Mouse (Mus musculus) midbrain, embryonic 10.5 days (tissue): ENCODE data around the gene Ift88. TPM values are rescaled to one million over a fixed set of nuclear protein-coding genes. Genes with fewer than 3 reads are reported as not detected.

Experiments
- DNase-seq: peaks from one replicate; pipeline ENCODE4 v3.0.0-alpha.2; 2017; ENCODE audit warnings: low spot score
- H3K27ac ChIP-seq: fragments of 300-500 bp; sonication (generic); replicated peaks from 2 replicates; pipeline ENCODE4 v1.5.1; 2016; ENCODE audit warnings: mild to moderate bottlenecking
- H3K27me3 ChIP-seq: fragments of 300-500 bp; sonication (generic); 2 replicates; pipeline ENCODE4 v1.6.1; 2016; ENCODE audit warnings: low read depth, mild to moderate bottlenecking; ENCODE audit not compliant: poor library complexity, severe bottlenecking
- H3K36me3 ChIP-seq: fragments of 300-500 bp; sonication (generic); 2 replicates; pipeline ENCODE4 v1.6.1; 2016; ENCODE audit warnings: mild to moderate bottlenecking, moderate library complexity
- H3K4me1 ChIP-seq: fragments of 300-500 bp; sonication (generic); 2 replicates; pipeline ENCODE4 v1.6.1; 2016
- H3K4me3 ChIP-seq: fragments of 300-500 bp; sonication (generic); 2 replicates; pipeline ENCODE4 v1.5.1; 2016; ENCODE audit warnings: mild to moderate bottlenecking, moderate library complexity
- H3K9me3 ChIP-seq: fragments of 300-500 bp; sonication (generic); replicated peaks from 2 replicates; pipeline ENCODE4 v1.6.1; 2016; ENCODE audit warnings: mild to moderate bottlenecking
- WGBS: fragments of 180-500 bp; shearing (Covaris S2); methylation state at CpG from one replicate; pipeline ENCODE4 v1.1.7; 2016; 5-methylcytosine and 5-hydroxymethylcytosine counted together
- polyA plus RNA-seq: library from polyadenylated mRNA; unstranded; fragments of >200 nt; fragmentation: Nextera tagmentation; extraction: Ambion mirVana; gene quantifications from 2 replicates; pipeline ENCODE4 v1.2.1, GENCODE M21; 2016

The Ift88 gene
- polyA plus RNA-seq, 1 experiment from 2014 or later, result 12.1 TPM

DNA sequence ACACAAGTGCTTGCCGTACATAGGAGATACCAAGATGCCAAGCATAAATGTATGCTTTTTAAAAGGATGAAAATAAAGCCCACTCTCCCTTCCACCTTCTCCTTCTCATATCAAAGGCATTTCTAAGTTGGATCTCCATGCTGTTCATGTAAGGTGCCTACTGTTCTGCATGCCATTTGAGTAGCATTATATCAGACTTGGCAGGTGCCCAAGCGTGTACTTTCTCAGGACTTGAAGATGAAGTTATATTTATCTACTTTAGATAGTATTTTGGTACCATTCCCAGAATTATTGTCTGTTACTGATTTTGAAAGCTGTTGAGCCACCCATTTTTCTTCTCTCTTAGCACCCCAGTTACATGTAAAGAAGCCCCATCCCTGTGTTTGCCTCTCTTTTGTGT lies 51.2 kb downstream of the Ift88 start:
- H3K4me1 ChIP-seq, result no peaks in the 10 kb centered on the region
- no peak overlapping the region for H3K4me3 ChIP-seq
- DNase-seq, result no peak

DNA sequence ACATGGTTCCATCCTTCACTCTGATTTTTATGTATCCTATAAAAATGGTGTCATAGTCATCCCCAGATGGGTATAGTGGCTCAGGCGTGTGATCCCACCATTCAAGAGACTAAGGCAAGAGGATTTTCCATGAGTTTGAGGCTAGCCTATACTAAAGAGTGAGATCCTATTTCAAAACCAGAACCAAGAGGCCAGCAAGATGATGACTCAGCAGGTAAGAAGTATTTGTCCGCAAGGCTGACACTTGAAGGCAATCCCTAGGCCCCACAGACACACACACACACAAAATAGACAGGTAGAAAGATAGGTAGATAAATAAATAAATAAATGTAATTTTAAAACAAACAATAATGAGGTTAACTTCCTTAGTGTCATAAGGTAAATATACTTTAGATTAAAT lies 58.4 kb downstream of the Ift88 start:
- 0 out of 2 replicates have a peak, but pooled peaks cover 2% of the 10 kb centered on the region for H3K36me3 ChIP-seq
- H3K27ac ChIP-seq, result no peak overlapping the region
- DNase-seq, result no peak
- WGBS, result 83% methylated on average over 2 of the region's 2 CpGs
- H3K9me3 ChIP-seq, result no peaks in the 10 kb centered on the region
- no peaks in the 10 kb centered on the region for H3K4me1 ChIP-seq
- H3K27me3 ChIP-seq, result no peaks in the 10 kb centered on the region
- H3K4me3 ChIP-seq, result no peak overlapping the region

More for the DNA sequence above, 51.2 kb downstream of the Ift88 start:
- WGBS, result 90% methylated on average over 2 of the region's 2 CpGs
- no peak overlapping the region for H3K27ac ChIP-seq
- peaks cover 9% of the 10 kb centered on the region; the same call in 1 of the 2 replicates for H3K36me3 ChIP-seq
- no peaks in the 10 kb centered on the region for H3K9me3 ChIP-seq
- no peaks in the 10 kb centered on the region for H3K27me3 ChIP-seq

DNA sequence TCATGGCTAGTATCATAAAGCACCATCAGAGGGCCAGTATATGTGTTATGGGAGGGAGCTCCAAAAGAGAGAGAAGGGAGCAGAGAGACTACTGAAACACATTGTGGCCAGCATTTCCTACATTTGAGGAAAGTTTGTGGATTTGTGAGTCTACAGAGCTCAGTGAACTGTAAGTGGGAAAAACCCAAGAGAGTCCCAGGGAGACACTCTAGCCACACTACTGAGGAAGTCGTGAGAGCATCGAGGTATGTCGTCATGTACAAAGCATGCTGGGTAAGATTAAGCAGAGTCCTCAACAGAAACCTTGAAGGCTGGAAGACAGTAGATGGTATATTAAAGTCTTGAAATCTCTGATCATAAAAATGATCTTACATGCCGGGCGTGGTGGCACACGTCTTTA lies 60.3 kb downstream of the Ift88 start:
- Histone ChIP-seq H3K36me3 (0 out of 2 replicates have a peak, but pooled peaks cover 2% of the 10 kb centered on the region), H3K4me1 (no peaks in the 10 kb centered on the region), H3K9me3 (no peaks in the 10 kb centered on the region), H3K4me3 (no peak overlapping the region), H3K27me3 (no peaks in the 10 kb centered on the region), H3K27ac (no peak overlapping the region)
- WGBS, result 93% methylated on average over 6 of the region's 6 CpGs
- DNase-seq, result no peak

DNA sequence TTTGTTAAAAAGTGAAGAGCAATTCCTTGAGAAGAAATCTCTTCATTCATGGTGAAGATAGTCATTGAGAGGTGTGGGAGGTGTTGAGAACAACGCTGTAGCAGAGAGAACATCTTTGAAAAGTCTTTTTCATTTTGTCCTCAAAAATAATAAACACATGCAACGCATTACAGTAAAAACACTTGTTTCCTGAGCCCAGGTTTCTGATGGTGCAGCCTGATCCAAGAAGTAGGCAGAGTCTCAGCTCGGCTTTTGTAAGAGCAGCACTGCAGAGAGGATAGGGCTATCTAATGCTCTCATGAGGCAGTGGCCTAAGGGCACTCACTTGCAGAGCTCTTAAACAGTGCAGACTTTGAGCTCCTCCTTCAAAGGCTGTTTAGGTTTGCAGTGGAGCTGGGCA lies 65.8 kb downstream of the Ift88 start:
- peaks cover 10% of the 10 kb centered on the region; the same call in 1 of the 2 replicates for H3K36me3 ChIP-seq
- WGBS, result 82% methylated on average over 3 of the region's 3 CpGs
- no peaks in the 10 kb centered on the region for H3K9me3 ChIP-seq
- H3K4me3 ChIP-seq, result no peak overlapping the region
- no peak overlapping the region for H3K27ac ChIP-seq
- no peaks in the 10 kb centered on the region for H3K27me3 ChIP-seq
- DNase-seq, result no peak
- H3K4me1 ChIP-seq, result no peaks in the 10 kb centered on the region

DNA sequence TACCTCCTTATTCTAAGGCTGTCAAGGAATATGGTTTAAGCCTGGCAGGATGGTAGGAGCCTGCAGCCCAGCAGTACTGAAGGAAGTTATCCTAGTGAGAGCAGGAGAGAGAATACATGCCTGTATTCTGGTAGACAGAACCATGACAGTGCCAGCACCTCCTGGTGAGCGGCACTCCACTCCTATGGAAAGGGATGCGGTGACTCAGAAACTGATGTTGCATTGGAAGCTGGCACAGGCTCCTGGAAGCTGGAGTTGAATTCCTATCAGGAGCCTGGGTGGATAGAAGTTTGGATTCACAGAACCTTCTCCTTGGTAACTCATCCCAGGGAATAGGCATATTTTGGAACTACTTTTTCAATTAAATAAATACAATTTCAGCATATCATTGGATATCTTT lies 70.0 kb downstream of the Ift88 start:
- H3K27ac ChIP-seq, result no peak overlapping the region
- H3K9me3 ChIP-seq, result no peaks in the 10 kb centered on the region
- no peaks in the 10 kb centered on the region for H3K27me3 ChIP-seq
- 97% methylated on average over 2 of the region's 2 CpGs for WGBS
- H3K36me3 ChIP-seq, result peaks cover 10% of the 10 kb centered on the region; the same call in 1 of the 2 replicates
- H3K4me3 ChIP-seq, result no peak overlapping the region
- no peaks in the 10 kb centered on the region for H3K4me1 ChIP-seq
- DNase-seq, result no peak

DNA sequence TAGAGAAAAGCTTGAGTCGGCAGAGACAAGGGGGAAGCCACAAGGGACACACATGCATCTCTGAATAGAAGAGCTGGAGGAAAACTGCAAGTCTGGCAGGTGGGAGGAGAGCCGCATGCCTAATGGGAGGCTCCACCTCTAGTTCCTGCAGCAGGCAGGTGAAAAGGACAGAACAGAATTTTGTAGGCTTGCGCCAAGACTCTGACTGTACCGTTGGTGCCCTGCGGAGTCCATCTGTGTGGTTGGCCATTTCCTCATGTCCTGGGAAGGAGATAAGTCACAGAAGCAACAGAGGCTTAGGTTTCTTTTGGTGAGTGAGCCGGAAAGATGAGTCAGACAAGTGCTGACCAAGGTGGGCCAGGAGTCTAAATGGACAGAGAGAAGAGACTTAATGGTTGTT lies 79.9 kb downstream of the Ift88 start:
- peak; percentile 9 for DNase-seq
- Histone ChIP-seq H3K27ac (no peak overlapping the region), H3K36me3 (peaks cover 7% of the 10 kb centered on the region), H3K4me1 (peaks cover 7% of the 10 kb centered on the region; the same call in 1 of the 2 replicates), H3K9me3 (no peaks in the 10 kb centered on the region), H3K4me3 (no peak overlapping the region), H3K27me3 (no peaks in the 10 kb centered on the region)
- WGBS, result 92% methylated on average over 6 of the region's 6 CpGs

DNA sequence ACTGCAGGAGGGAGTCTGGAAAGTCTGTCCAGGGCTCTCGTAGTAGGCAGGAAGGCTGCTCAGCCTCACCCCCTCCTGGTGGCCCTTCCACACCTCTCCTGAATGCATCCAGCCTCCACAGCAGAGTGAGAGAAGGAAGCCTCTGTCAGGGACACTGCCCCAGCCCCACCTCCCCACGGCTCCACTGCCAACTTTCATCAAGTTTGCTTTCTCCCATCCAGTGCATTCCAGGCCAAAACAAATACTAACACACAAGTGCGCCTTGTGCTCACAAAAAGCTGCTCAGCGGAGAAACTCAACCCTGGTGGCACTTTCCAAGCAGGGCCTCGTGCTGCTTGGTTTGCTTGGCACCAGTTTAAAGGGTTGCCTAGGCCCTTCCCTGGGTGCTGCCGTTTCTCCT lies 85.7 kb downstream of the Ift88 start:
- no peaks in the 10 kb centered on the region for H3K36me3 ChIP-seq
- no peak for DNase-seq
- H3K4me3 ChIP-seq, result no peak overlapping the region
- H3K27me3 ChIP-seq, result no peaks in the 10 kb centered on the region
- WGBS, result 77% methylated on average over 6 of the region's 6 CpGs
- H3K9me3 ChIP-seq, result no peaks in the 10 kb centered on the region
- no peak overlapping the region for H3K27ac ChIP-seq
- no peaks in the 10 kb centered on the region for H3K4me1 ChIP-seq

DNA sequence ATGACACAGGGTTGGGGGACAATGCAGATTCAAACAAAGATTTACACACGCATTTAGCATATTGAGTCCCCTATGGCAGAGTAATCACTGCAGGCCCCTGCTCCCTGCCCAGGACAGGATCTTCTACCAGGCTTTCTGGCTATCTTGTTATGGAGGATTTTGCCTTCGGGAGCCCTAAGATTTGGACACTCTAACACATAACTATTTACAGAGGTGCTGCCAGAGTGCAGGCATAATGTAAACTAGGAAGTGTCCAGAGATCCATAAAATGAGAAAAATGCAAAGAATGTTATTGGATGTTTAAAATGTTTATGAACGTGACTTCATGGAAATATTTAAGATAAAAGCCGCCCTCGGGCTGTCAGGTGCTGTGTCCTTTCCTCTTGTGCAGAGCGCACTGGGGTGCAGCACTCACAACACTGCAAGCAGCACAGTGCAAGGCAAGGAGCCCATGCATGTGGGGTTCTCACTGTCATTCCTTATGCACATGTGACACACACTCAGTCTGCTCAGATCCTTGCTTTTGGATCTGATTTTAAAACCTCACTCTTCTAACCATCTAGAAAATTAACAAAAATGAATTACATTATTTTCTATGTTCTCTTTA lies 91.4 kb downstream of the Ift88 start:
- 0 out of 2 replicates have a peak, but pooled peaks cover 2% of the 10 kb centered on the region for H3K36me3 ChIP-seq
- H3K4me3 ChIP-seq, result no peak overlapping the region
- H3K27me3 ChIP-seq, result no peaks in the 10 kb centered on the region
- H3K4me1 ChIP-seq, result no peaks in the 10 kb centered on the region
- 86% methylated on average over 6 of the region's 6 CpGs for WGBS
- no peaks in the 10 kb centered on the region for H3K9me3 ChIP-seq
- H3K27ac ChIP-seq, result no peak overlapping the region
- DNase-seq, result no peak

DNA sequence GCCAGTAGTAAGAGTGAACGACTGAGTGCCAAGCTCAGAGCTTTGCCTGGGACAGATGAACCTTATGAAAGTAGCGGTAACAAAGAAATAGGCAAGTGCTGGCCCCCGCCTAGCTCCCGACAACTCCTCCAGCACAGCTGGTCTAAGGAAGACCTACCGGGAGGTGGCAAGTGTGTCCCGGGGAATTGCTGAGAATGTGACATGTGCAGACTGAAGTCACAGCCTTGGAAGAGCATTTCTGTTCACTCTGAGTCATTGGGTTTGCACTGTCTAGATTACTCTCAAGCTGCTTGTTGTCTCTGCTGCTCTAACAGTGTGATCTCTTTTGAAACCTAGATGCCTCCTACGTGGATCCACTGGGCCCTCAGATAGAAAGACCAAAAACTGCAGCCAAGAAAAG lies 93.1 kb downstream of the Ift88 start:
- no peak overlapping the region for H3K4me3 ChIP-seq
- no peaks in the 10 kb centered on the region for H3K9me3 ChIP-seq
- DNase-seq, result no peak
- H3K36me3 ChIP-seq, result 0 out of 2 replicates have a peak, but pooled peaks cover 2% of the 10 kb centered on the region
- no peaks in the 10 kb centered on the region for H3K4me1 ChIP-seq
- no peak overlapping the region for H3K27ac ChIP-seq
- no peaks in the 10 kb centered on the region for H3K27me3 ChIP-seq
- 93% methylated on average over 7 of the region's 7 CpGs for WGBS

DNA sequence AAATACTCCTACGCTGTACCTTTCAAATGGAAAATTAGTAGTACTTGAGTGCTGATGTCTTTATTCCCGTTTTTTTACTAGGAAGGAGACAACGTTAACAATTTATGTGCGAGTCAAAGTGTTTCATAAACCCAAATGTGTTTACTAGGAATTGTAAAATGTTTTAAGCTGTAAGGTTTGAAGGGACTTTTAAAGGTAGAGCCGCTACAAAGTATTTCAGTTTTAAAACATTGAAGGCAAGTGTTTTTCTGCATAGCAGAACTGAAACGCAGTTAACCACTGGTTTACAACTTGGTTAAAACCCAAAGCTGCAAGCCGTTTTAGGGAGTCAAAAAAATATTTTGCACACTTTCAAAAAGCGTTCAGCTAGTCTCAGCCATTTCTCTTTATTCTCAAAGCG lies 99.9 kb downstream of the Ift88 start:
- Histone ChIP-seq H3K4me3 (no peak overlapping the region), H3K27me3 (peaks cover 61% of the 10 kb centered on the region), H3K27ac (no peak overlapping the region), H3K9me3 (no peaks in the 10 kb centered on the region), H3K4me1 (peaks cover 24% of the 10 kb centered on the region), H3K36me3 (no peaks in the 10 kb centered on the region)
- 91% methylated on average over 9 of the region's 9 CpGs for WGBS
- no peak for DNase-seq

DNA sequence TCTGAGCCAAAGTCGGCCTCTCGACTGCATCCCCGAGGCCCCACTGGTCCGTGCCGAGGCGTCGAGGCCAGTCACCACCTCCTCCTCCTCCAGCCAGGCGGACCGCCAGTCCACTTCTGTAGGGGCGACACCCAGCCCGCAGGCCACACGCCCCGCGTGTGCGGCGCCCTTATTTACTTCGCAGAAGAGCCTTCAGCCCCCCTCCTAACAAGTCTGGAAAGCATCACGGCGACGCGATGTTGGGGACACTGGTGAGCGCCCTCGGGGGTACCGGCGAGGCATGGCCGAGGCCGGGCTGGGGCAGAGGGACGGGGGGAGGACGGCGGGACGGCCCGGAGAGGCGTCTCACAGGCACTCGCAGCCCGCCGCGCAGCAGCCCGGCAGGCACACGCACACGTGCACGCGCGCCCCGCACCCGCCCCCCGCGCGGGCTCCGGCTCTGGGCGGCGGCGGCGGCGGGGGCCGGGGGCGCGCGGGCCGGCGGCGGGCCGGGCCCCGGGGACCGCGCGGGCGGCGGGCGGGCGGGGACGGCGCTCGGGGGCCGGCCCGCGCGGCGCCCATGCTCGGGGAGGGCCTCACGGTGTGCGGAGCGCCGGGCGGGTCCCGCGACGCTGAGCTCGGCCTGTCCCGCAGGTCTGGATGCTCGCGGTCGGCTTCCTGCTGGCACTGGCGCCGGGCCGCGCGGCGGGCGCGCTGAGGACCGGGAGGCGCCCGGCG lies 101.0 kb downstream of the Ift88 start, which contains the start of gene Il17d:
Il17d (plus strand) TSS at position 107 of the 717 bp plus-strand sequence.
- Histone ChIP-seq H3K4me3 (peak within 1 kb of the TSS; percentile 84), H3K4me1 (peaks cover 30% of the 10 kb centered on the region), H3K27ac (peak within 1 kb of the TSS; percentile 81), H3K9me3 (no peaks in the 10 kb centered on the region), H3K27me3 (peaks cover 67% of the 10 kb centered on the region), H3K36me3 (no peaks in the 10 kb centered on the region)
- peak; percentile 67 for DNase-seq
- WGBS, result 5% methylated on average over 104 of the region's 104 CpGs

DNA sequence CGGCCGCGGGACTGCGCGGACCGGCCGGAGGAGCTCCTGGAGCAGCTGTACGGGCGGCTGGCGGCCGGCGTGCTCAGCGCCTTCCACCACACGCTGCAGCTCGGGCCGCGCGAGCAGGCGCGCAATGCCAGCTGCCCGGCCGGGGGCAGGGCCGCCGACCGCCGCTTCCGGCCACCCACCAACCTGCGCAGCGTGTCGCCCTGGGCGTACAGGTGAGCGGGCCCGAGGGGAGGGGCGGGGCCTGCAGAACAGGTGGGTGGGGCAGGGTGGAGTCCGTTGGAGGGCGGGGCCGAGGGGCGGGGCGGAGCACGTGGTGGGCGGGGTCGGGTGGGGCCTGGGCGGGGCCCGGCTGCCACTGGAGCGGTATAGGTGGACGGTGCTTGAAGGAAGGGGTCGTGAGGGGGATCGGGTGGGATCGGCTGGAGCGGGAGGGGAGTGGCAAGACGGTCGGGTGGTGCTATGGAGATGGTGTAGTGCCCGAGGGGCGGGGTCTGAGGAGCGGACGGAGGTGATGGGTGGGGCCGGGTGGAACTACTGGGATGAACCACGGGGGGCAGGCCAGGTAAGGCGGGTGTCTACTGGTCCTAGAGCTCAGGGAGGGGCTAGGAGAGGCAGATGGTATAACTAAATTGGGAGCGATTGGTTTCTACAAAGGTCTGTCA lies 101.7 kb downstream of the Ift88 start:
- H3K27me3 ChIP-seq, result peaks cover 67% of the 10 kb centered on the region
- peak; percentile 73 for DNase-seq
- H3K9me3 ChIP-seq, result no peaks in the 10 kb centered on the region
- 2% methylated on average over 50 of the region's 60 CpGs for WGBS
- H3K4me1 ChIP-seq, result peaks cover 31% of the 10 kb centered on the region
- H3K36me3 ChIP-seq, result no peaks in the 10 kb centered on the region
- H3K27ac ChIP-seq, result peak overlapping the region; percentile 81
- peak overlapping the region; percentile 84 for H3K4me3 ChIP-seq
